Mouse (Mus musculus) liver (tissue): ENCODE data around the gene Olfr304.
"Not testable (repeated sequence)": the region's sequence is repeated elsewhere in the genome, so short reads cannot be mapped to it uniquely, and the experiment has no call there.

Source experiments
- DNase-seq: peaks from one replicate; pipeline ENCODE4 v3.0.0-alpha.2; 2020; ENCODE audit warnings: mixed read lengths

Gene Olfr304

DNA sequence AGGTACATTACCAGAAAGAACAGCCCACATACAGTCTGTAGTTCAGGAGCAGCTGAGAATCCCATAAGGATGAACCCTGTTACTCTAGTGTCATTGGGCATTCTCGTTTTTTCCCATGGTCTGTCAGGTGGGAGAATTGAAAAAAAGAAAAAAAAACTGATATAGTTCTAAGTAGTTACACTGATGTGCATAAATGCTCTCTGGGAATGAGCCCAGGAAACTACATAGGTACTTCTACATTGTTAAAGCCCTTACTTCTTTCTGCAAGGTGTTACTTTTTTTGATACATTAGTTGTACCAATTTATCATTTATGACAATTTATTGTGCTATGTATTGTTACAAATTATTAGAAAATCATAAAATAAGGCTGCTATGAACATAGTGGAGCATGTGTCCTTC, at the start of gene Olfr304:
Olfr304 (minus strand) TSS at position 101 of the 400 bp plus-strand sequence.
- DNase-seq = no peak

DNA sequence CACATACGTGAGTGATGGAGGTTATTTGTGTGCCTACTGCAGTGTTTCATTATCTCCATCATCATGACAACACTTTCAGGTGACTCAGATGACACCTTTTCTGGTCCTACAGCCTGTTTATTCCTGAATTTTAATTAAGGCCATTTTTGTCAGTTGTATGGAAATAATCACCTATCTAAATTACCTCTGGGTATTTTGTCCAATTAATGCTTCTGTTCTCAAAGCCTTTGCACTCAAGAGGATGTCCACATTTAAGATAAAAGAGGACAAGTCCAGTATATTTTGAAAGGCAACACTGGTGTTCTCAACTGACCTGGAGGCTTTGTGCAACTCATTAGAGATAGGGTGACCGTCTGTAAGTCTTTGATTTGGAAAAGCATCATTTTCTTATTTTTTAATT, 17.1 kb upstream of the Olfr304 start, which contains the start of gene Olfr301:
Olfr301 (plus strand) TSS at position 301 of the 400 bp plus-strand sequence.
- no peak for DNase-seq

DNA sequence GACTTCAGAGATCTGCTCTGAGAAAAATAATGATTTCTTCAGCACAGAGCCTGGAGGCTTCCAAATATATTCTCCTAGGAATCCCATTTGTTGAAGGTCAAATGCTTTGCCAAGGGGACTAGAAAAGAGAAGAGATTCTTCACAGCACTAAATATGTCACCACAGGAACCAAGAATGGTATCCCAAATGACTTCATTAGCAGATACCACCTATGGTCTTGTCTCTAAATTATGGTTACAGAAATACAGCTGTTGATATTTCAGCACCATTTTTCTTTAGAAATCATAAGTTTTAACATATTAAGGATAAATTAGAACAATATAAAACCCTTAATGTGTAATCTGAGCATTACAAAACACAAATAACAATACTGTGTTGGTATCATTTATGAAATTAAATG, 11.2 kb upstream of the Olfr304 start, which contains the start of gene Olfr303:
Olfr303 (minus strand) TSS at position 101 of the 400 bp plus-strand sequence.
- no peak for DNase-seq

DNA sequence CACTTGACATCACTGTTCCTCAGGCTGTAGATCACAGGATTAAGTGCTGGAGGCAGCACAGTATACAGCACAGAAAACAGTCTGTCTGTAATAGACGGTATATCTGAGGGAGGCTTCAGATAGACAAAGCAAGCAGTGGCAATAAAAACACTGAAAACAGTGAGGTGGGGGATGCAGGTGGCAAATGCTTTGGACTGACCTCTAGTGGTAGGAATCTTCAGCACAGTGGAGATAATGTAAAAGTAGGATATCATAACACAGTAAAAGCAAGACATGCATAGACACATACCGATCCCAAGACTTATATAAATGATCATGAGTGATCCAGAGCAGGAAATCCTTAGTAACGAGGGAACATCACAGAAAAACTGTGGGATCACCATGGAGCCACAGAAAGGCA, 689 bp downstream of the Olfr304 start:
- no peak for DNase-seq

DNA sequence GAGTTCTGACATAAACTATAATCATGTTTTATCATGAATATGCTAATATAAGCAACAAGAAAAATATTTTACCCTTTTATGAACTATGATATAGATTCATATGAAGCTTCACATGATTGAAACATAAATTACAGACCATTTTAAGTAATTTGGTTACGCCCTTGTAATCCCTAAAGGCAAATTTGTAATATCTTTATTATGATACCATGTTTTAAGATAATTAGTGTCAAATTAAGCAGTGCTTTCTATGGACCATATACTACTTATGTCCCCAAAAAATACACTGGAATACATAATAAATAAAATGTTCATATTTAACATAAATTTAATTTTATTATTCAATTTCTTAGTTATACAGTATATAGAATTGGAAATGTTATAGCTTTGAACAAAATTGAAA, 19.6 kb downstream of the Olfr304 start, which contains the start of gene Olfr305:
Olfr305 (minus strand) TSS at position 101 of the 400 bp plus-strand sequence.
- DNase-seq = no peak

DNA sequence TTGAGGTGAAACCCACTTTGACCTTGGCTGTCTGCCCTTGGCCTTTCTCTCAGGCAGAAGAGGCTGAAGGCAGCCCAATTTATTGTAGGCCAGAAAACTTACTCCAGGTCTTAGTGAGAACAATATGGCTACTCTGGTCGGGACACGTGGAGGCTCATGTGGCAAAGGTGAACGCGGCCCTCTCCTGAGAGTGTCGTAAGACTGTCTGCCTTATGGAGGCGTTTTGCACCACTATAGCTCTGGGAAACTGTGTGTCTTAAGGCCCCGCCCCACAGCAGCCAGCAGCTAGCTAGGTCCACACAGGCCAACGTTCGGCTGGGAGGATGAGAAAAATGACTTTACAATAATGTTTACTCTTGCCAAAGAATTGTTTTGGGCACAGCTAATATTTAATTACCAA, 40.2 kb downstream of the Olfr304 start:
- not testable (repeated sequence) for DNase-seq

DNA sequence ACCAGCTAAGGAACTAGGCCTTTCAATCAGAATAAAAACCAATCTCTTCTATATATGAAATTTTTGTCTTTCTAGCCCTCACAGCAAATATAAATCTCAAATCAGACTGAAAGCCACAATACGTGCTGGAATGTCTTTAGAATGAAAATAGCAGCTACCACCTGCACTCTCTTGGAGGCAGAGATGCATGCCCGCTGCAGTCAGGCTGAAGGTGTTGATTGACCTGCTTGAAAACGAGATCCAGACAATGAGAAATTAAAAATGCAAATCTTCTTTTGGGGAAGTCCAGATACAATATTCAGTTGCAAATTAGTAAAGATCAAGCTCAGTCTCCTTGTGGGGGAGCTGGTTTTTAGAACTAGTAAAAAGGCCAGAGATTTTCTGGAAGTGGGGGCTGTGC, 42.2 kb downstream of the Olfr304 start:
- no peak for DNase-seq

DNA sequence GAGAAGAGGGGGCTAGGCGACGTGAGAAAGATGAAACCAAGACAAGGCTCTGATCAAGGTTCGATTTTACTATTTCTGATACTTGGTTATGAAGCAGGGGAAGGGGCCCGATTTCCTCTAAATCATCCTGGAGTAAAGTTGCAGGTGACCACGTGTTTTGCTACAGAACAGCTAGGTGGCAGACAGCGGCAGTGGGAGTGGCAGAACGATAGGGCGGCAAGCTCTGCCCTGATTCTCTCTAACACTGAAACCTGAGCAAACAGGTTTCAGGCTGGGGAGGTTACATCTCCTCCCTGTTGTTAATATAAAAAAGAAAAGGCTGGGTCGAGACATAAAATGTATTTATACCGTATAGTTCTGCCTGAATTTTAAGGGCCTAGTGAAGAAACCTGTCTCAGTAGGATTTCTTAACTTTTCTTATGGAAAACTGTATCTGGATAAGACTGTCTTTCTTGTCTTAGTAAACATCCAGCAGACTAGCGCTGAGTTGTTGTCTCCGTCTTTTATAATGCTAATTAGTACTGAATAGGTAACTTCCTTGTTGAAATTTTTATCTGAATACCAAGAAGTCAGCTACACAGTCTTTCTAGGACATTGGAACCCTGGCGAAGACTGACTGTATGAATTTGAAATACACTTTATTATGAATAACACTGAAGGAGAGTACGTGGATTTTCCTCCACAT, 43.4 kb downstream of the Olfr304 start:
- DNase-seq = no peak

DNA sequence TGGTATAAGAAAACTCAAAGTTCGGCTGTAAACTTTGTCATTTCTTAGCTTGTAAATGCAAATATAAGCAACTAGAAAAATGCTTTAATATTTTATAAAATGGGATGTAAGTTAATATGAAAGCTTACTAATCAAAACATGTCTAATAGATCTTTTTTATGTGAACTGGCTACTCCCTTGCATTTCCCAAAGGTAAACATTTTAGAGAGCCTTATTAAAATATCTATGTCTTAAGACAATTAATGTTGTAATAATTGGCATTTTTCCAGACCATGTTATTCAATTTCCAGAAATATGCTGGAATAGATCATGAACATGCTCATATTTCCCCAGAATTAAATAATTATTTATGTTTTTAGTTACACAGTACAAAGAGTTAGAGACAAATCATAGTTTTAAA, 49.0 kb downstream of the Olfr304 start, which contains the start of gene Olfr307:
Olfr307 (minus strand) TSS at position 101 of the 400 bp plus-strand sequence.
- DNase-seq = no peak
